Mouse (Mus musculus): ENCODE measurements around the gene Tbcel.

- TF ChIP-seq ZNF384 (IDR thresholded peaks at IDR 0.05; ENCODE audit: low read depth, low read length) (no peak), ZC3H11A (IDR thresholded peaks at IDR 0.05; ENCODE audit: borderline replicate concordance, low read depth, low read length) (no peak)
Observed at GRCm38 (mm10) chr9:42378071-42378470, 129.5 kb downstream of the Tbcel start.
